13 mouse cellular contexts compared by ENCODE assay signal in genomic region chr1:72966423-72966822, GRCm38 (mm10). TPM values are rescaled to one million over a fixed set of nuclear protein-coding genes. Genes with fewer than 3 reads are reported as not detected.
DNase-seq lines count a peak whose midpoint lies in the region; TF ChIP-seq lines count a peak whose summit lies in the region.
"Had no signal": no experiment of that assay in that cellular context is flagged by ENCODE, and none has a peak within 500 bp of the region (broad histone marks: within the 10 kb centered on the region; RNA-seq: fewer than 3 reads in every experiment).

No protein-coding gene starts in this region.

- no peak for TF ChIP-seq POLR2A in lung, adult 2 months (IDR thresholded peaks at IDR 0.05; ENCODE audit: borderline replicate concordance, extremely low read depth, low read depth, low read length)

- peak overlapping the region; percentile 83 for H3K27ac ChIP-seq in gastrocnemius, adult 2 months
- H3K27ac ChIP-seq: hindbrain, embryonic 10.5 days; kidney, embryonic 15.5 days; stomach, embryonic 15.5 days had no signal

- no peak for TF ChIP-seq CTCF in gastrocnemius, adult 2 months (IDR thresholded peaks at IDR 0.05)
- no peak for TF ChIP-seq CTCF in lung, adult 2 months (IDR thresholded peaks at IDR 0.05; ENCODE audit: insufficient read depth, low read length)

- WGBS in lung, adult 2 months = 88% methylated on average over 4 of the region's 4 CpGs

- intact Hi-C loops in gastrocnemius, adult 2 months (cut with DNase I) = loop anchor here (2.0 to 5.0 kb wide), 3 partner anchors 92 to 281 kb away; partner anchors contain the start of gene Igfbp5

- DNase-seq in layer of hippocampus, adult 8-10 months (ENCODE audit: low spot score in 2 of 2) = peak; percentile 18 to 29
- no peak for DNase-seq in layer of hippocampus, adult 9-10 months (ENCODE audit: low spot score)
- peak; percentile 77 to 85 for DNase-seq in cerebellum, adult 18-20 months
- DNase-seq in gastrocnemius, adult 2 months = peak; percentile 92
- peak; percentile 34 for DNase-seq in right cerebral cortex, postnatal 14 days
- no peak for DNase-seq in lung, adult 2 months
- no peak for DNase-seq in ovary, postnatal 36 days (ENCODE audit: low spot score)
- DNase-seq: lung, postnatal 10 days had no signal

- no peak overlapping the region for H3K4me3 ChIP-seq in gastrocnemius, adult 2 months
- no peak overlapping the region for H3K4me3 ChIP-seq in lung, adult 2 months (replicated peaks; ENCODE audit: extremely low read depth, low read depth, low read length)
- H3K4me3 ChIP-seq: hindbrain, embryonic 10.5 days; kidney, embryonic 15.5 days; stomach, embryonic 15.5 days had no signal

- peaks cover 2% of the 10 kb centered on the region; the same call in 1 of the 2 replicates for H3K4me1 ChIP-seq in lung, adult 2 months (ENCODE audit: control insufficient read depth, insufficient read depth, low read length)

RNA-seq across cellular contexts. Expression of gene Tnp1, which starts 49.3 kb away (rescaled TPM):
- total RNA-seq in layer of hippocampus, adult 8-10 months (2022) = not detected
- total RNA-seq in gastrocnemius, adult 2 months (2021) = not detected
- not detected in 2 replicates for polyA plus RNA-seq in lung, adult 2 months (2012; rRNA removed)
- total RNA-seq: gastrocnemius, postnatal 4 days had no signal
- polyA plus RNA-seq: hindbrain, embryonic 10.5 days; kidney, embryonic 15.5 days; limb, embryonic 11.5 days; stomach, embryonic 15.5 days had no signal

Comparison
In these comparisons a context has a peak if more than half of its experiments do, and no peak if none do; other contexts are left out.
1. DNase-seq: peak in layer of hippocampus, adult 8-10 months (2 of 2), cerebellum, adult 18-20 months (2 of 2), gastrocnemius, adult 2 months (single experiment) and right cerebral cortex, postnatal 14 days (single experiment); none in layer of hippocampus, adult 9-10 months (single experiment), lung, adult 2 months (single experiment) and ovary, postnatal 36 days (single experiment).